Mouse (Mus musculus) layer of hippocampus, postnatal 14 days (tissue): ENCODE measurements around the gene Serpinb3a. TPM values are rescaled to one million over a fixed set of nuclear protein-coding genes. Genes with fewer than 3 reads are reported as not detected.

Experiments used
- DNase-seq, 2 experiments: peaks; one replicate each; pipeline ENCODE4 v3.0.0; 2021 to 2022; ENCODE audit warnings: low spot score in 2 of 2, mixed read lengths in 1 of 2
- long read RNA-seq, 2 experiments: library from polyadenylated mRNA; stranded (forward); transcript quantifications; one replicate each; pipeline ENCODE4 v2.0.0; 2021
- total RNA-seq, 2 experiments: library from RNA; stranded (reverse); gene quantifications; 2 replicates each; pipeline ENCODE4 v1.2.3; 2021

Gene Serpinb3a
- not detected for total RNA-seq
- long read RNA-seq, experiment 1: 0 reads
- long read RNA-seq, experiment 2: 0 reads

DNA sequence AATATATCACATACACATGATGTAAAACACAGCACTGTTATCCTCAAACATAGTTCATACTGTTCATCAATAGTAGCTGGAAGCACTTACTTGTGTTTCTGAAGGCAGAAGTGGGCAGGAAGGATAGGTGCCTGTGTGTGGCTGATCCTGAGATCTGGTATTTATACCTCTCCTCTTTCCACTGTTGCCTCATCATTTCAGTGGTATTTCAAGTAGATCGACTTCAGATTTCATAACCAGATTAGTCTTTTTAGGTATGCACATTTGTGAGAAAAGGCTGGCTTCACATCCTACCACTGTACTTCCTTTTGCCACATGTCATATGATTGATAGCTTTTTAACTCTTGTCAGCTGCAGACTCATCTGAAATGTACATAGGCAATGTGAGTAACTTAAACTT lies at the start of gene Serpinb3a:
Gene Serpinb3a (minus strand): TSS at position 101 of the 400 bp plus-strand sequence.
- DNase-seq: no peak

- no peak for DNase-seq
These were observed 46.3 kb upstream of the Serpinb3a start for GRCm38 (mm10) chr1:107098417-107098816.

DNA sequence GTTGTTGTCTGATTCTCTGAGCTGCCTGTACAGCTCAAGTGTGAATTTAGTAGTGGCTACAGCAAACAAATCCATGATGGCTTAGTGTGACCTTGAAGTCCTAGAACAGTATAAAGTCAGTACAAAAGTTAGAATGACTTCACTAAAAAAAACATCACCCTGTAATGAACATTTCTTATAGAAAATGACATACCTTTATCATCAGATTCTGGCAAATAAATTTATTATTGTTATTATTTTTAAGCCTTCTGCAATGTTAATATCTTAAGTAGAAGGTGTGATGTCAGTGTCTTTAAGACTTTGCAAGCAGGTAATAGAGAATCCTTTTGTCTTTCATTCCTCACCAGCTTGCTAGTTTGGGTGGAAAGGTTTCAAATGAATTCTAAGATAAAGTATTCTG lies 31.3 kb upstream of the Serpinb3a start, which contains the start of gene Serpinb3d:
Gene Serpinb3d (minus strand): TSS at position 101 of the 400 bp plus-strand sequence.
- DNase-seq: no peak

DNA sequence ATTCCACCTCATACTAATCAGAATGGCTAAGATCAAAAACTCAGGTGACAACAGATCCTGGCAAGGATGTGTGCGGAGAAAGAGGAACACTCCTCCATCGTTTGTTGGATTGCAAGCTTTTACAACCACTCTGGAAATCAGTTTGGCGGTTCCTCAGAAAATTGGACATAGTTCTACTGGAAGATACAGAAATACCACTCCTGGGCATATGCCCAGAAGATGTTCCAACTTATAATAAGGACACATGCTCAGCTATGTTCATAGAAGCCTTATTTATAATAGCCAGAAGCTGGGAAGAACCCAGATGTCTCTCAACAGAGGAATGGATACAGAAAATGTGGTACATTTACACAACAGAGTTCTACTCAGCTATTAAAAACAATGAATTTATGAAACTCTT lies 17.9 kb downstream of the Serpinb3a start:
- DNase-seq: peak in 1 of 2 experiments; percentile 4

GRCm38 (mm10) chr1:107025886-107026285 lies 26.2 kb downstream of the Serpinb3a start:
- no peak for DNase-seq

DNA sequence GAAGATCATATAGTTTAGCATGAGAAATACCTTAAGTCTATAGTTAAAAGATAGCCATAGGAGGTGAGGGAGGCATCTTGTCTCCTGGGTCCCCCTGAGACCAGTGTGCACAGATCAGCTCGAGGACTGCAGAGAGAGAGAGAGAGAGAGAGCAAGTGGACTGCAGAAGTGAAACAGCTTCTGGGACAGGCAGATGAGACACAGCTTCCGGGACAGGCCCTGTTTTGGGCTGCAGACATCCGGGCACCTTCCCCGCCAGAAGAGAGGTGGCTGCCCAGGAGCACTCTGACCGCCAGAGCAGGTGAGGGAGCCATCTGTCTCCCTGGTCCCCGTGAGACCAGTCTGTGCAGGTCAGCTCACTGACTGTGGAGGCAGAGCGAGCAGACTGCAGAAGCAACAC lies 36.9 kb downstream of the Serpinb3a start:
- DNase-seq: no peak

DNA sequence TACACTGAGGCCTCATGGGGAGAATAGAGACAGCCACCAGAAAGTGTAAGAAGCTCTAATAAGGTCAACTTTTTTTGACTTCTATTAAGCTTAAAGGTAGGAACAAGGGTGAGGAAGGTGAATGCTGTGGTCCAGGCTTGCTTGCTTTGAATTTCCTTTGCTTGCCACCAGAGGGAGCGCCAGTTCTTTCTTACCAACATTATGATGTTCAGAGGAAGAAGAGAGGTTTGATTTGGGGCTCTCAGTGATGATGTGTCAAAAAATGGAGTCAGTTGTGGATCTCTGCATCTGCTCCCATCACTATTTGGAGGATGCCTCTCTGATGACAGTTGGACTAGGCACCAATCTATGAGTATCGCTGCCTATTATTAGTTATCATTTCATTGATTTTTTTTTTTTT lies 37.6 kb downstream of the Serpinb3a start:
- DNase-seq: peak; percentile 16 to 31

DNA sequence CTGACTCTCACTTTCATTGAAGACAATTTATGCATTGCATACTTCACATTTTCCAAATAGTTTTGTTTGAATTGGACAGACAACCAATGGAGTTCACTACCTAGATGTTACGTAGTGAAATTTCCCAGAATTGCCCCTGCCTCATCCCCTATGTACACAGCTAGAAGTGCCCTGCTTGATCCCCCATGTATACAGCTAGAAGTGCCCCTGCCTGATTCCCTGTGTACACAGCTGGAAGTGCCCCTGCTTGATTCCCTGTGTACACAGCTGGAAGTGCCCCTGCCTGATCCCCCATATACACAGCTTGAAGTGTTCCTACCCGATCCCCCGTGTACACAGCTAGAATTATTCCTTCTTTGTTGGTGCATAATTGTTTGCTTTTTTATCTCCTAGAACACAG lies 45.8 kb downstream of the Serpinb3a start:
- no peak for DNase-seq

GRCm38 (mm10) chr1:107001754-107002153 lies 50.3 kb downstream of the Serpinb3a start:
- DNase-seq: no peak

GRCm38 (mm10) chr1:107000424-107000823 lies 51.7 kb downstream of the Serpinb3a start:
- no peak for DNase-seq

Other genes with a start within 250 kb of the Serpinb3a start
- gene Serpinb5, start 191.1 kb downstream of the Serpinb3a start, total RNA-seq: not detected
- gene Serpinb12, start 117.9 kb downstream of the Serpinb3a start, total RNA-seq: not detected
- gene Serpinb13, start 71.3 kb downstream of the Serpinb3a start, total RNA-seq: not detected
- gene Serpinb3d, start 31.2 kb upstream of the Serpinb3a start, total RNA-seq: not detected
- gene Serpinb3b, start 226.1 kb upstream of the Serpinb3a start, total RNA-seq: not detected
- not detected for gene Serpinb3c, start 226.1 kb upstream of the Serpinb3a start, total RNA-seq